Mouse (Mus musculus): ENCODE measurements at regions not wholly inside any gene's neighbourhood (a gene's known extent, or its start where the extent isn't known, plus 50 kb on each side); places are given as distances from the start of the nearest gene placed in this dataset.

GRCm38 (mm10) chr9:46851753-46852152, 146.8 kb upstream of the Gm4791 start:
- TF ChIP-seq CTCF (IDR thresholded peaks at IDR 0.05; ENCODE audit: borderline replicate concordance, control insufficient read depth, extremely low read depth, insufficient read depth, low read length, poor library complexity) (no peak), POLR2A (IDR thresholded peaks at IDR 0.05; ENCODE audit: control insufficient read depth, extremely low read depth, insufficient read depth, low read length, poor library complexity) (no peak)

All from thymus, adult 2 months (tissue).